Mouse (Mus musculus): ENCODE measurements at regions not wholly inside any gene's neighbourhood (a gene's known extent, or its start where the extent isn't known, plus 50 kb on each side); places are given as distances from the start of the nearest gene placed in this dataset.

DNA sequence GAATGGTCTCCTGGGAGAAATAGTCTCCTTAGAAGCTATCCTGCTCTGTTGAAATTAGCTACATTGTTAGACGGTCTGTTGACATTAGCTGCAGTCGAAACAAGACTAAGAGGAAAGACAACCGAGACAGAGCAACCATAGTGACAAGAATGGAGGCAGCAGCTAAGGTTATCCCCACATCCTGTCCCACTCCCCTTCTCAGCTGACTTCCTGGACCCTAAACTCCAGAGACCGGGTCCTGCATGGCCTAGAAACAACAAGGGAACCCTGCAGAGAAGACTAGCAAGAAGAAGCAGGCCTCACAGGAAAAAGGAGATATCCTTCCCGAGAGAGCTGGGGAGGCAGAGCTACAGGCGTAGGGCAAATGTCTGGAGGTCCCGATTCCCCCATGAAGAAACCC, 102.0 kb downstream of the Fam168b start:
- no peak for DNase-seq

- no peak for DNase-seq
Observed at GRCm38 (mm10) chr1:34742234-34742633, 100.6 kb downstream of the Fam168b start.

- DNase-seq = no peak
Observed at GRCm38 (mm10) chr1:34745881-34746280, 97.0 kb downstream of the Fam168b start.

- peak; percentile 34 for DNase-seq
Observed at GRCm38 (mm10) chr1:34749161-34750040, 93.5 kb downstream of the Fam168b start.

DNA sequence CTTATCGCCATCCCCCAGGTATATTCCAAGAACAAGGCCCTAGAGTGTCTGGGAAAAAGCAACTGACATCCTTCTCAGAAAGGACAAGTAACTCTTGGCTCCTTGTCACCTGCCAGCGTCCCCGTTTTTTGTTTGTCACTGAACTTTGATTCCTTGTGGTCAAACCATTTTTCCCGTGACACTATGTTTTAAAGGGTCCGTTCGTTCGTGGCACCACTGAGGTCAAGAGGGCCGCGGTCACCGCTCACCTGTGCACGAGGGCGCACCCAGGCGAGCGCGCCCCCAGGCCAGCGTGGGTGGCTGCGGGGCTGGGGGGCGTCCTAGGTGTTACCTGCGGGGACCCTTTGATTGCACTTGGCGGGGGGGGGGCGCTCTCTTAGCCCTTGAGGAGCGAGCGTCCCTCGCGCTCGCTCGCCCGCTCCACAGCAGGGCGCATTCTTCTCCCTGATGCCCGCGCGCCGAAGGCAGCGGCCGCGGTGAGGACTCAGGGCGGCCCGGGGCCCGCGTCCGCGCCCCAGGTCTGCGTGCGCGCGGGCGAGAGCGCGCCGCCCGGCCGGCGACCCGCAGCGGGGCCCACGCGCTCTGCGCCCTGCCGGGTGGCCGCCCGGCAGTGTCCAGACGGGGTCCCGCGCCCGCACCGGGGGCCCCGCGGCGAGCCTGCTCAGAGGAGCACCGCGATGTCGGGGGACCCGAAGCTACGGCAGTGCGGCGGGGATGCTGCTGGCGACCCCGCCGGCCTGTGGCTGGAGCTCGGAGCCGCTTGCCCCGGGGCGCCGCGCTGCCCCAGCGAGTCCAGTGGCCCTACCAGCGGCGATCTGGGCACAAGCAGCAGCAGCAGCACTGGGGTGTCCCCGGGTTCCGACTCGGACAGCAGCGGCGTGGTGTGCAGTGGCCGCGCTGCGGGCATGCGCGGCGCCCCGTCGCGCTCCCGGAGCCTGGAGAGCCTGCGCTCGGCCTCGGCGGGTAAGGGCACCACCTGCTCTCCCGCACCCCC, 92.5 kb downstream of the Fam168b start:
- peak; percentile 58 for DNase-seq

DNA sequence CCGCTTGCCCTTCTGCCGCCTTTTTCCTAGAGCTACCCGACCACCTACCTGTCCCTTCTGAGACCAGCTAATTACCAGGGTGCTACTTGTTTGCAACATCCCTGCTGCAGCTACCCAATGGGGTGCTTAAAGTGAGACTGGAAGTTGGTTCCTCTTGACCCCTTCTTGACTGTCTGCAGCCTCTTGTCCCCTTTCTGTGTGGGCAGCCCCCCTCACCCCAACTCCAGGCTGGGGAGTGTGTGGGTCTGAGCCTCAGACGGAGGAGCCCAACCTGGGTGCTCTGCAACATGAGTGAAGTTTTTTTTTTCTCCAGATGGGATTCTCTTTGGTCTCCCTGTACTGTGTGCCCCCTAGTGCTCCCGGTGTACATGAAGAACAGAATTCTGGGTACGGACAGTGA, 91.7 kb downstream of the Fam168b start:
- peak; percentile 28 for DNase-seq

- DNase-seq = no peak
Observed at GRCm38 (mm10) chr1:34753581-34753980, 89.3 kb downstream of the Fam168b start.

GRCm38 (mm10) chr1:34760547-34760946, 82.3 kb downstream of the Fam168b start:
- DNase-seq = no peak

- DNase-seq = no peak
Observed at GRCm38 (mm10) chr1:34761436-34761835, 81.4 kb downstream of the Fam168b start.

GRCm38 (mm10) chr1:34761870-34762269, 81.0 kb downstream of the Fam168b start:
- DNase-seq = no peak
